Mouse (Mus musculus) CH12.LX (cell line): ENCODE results near the gene Ciao2a.

ENCODE experiments used
- CTCF ChIP-seq, 2 experiments: IDR thresholded peaks in 1 of 2; conservative IDR thresholded peaks in 1 of 2; 2 replicates each; pipeline ENCODE4 v1.5.1; 2011 to 2012; ENCODE audit warnings: low read depth in 2 of 2, low read length in 2 of 2, improper control_type of control experiment in 1 of 2, inconsistent platforms in 1 of 2, mild to moderate bottlenecking in 1 of 2, moderate library complexity in 1 of 2
- EP300 ChIP-seq: IDR thresholded peaks from 2 replicates; pipeline ENCODE4 v1.6.1; 2011; ENCODE audit warnings: low read length, improper control_type of control experiment
- ETS1 ChIP-seq: conservative IDR thresholded peaks from 2 replicates; pipeline ENCODE4 v1.6.1; 2012; ENCODE audit warnings: low read depth, mild to moderate bottlenecking, inconsistent platforms, low read length, improper control_type of control experiment, moderate library complexity
- KAT2A ChIP-seq: IDR thresholded peaks from 2 replicates; pipeline ENCODE4 v1.6.1; 2012; ENCODE audit warnings: low read length, improper control_type of control experiment, inconsistent platforms; ENCODE audit not compliant: insufficient replicate concordance
- POLR2A ChIP-seq: IDR thresholded peaks from 2 replicates; pipeline ENCODE4 v1.6.1; 2011; ENCODE audit warnings: low read depth, mild to moderate bottlenecking, improper control_type of control experiment, low read length
- POLR2AphosphoS2 ChIP-seq: IDR thresholded peaks from 2 replicates; pipeline ENCODE4 v1.6.1; 2011; ENCODE audit warnings: low read depth, low read length, improper control_type of control experiment
- RCOR1 ChIP-seq: conservative IDR thresholded peaks from 2 replicates; pipeline ENCODE4 v1.6.1; 2012; ENCODE audit warnings: low read depth, mild to moderate bottlenecking, inconsistent platforms, low read length, improper control_type of control experiment
- ZC3H11A ChIP-seq: IDR thresholded peaks from 2 replicates; pipeline ENCODE4 v1.6.1; 2012; ENCODE audit warnings: low read depth, mild to moderate bottlenecking, inconsistent platforms, low read length, improper control_type of control experiment
- ZMIZ1 ChIP-seq: IDR thresholded peaks from 2 replicates; pipeline ENCODE4 v1.6.1; 2012; ENCODE audit warnings: low read depth, mild to moderate bottlenecking, inconsistent platforms, low read length, improper control_type of control experiment

DNA sequence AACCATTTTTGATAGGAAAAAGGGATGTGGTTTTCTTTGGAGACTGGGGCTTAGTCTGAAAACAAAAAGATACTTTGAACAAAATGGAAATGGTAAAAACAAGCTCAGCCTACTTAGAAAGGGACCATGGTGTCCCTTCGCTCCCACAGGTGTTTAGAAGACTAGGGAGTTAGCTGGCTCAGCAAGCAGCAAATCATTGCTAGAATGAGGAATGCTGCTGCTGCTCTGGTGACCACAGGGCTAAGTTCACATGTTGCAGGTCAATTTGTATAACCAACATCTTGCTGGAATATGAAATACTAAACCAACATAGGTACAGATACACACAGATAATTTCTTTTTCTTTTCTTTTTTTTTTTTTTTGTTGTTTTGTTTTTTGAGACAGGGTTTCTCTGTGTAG lies 16.8 kb upstream of the Ciao2a start:
- TF ChIP-seq ETS1 (no peak), KAT2A (no peak), CTCF (conservative IDR thresholded peaks at IDR 0.05 in 1 of 2, IDR thresholded peaks at IDR 0.05 in 1 of 2; ENCODE audit: low read depth in 2 of 2, low read length in 2 of 2) (no peak), POLR2A (no peak), POLR2AphosphoS2 (no peak), RCOR1 (no peak), ZC3H11A (no peak), EP300 (no peak), ZMIZ1 (no peak)
